Mouse (Mus musculus) heart, postnatal 0 days (tissue): ENCODE data around the gene Pam.

Experiments
- CTCF ChIP-seq: IDR thresholded peaks from 2 replicates; pipeline ENCODE4 v1.5.1; 2016; ENCODE audit warnings: antibody characterized with exemption, control low read depth, low read depth
- EP300 ChIP-seq: IDR thresholded peaks from 2 replicates; pipeline ENCODE4 v1.6.1; 2016; ENCODE audit warnings: antibody characterized with exemption, low read depth

DNA sequence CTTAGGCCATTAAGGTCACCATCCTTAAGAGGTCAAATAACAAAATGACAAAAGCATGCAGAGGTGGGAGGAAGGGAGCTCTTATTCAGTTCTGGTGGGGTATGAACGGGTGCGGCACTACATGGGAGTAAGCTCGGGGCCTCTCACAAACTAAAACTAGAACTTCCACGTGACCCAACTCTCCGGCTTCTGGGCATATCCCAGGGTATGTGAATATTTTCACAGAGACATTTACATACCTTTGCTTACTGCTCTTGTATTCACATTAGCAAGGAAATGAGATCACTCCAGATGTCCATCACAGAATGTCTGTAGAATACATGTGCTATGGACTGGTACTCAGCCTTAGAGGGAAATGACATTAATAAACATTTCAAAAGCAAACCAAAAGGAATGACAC is 323.7 kb downstream of the Pam start:
- no peak for TF ChIP-seq CTCF
- TF ChIP-seq EP300, result no peak
